Mouse (Mus musculus) forebrain, postnatal 0 days (tissue): ENCODE measurements around the gene Sel1l3. TPM values are rescaled to one million over a fixed set of nuclear protein-coding genes. Genes with fewer than 3 reads are reported as not detected.
A peak's percentile ranks its signal among the peaks of the same experiment; 100 is the strongest.

ENCODE experiments used
- ATAC-seq: fragments of 200-750 bp; cut with Nextera tagmentation; 2 replicates; pipeline ENCODE4 v1.8.0; 2017; ENCODE audit warnings: mild to moderate bottlenecking, moderate library complexity
- DNase-seq: peaks from one replicate; pipeline ENCODE4 v3.0.0-alpha.2; 2015
- H3K27ac ChIP-seq: fragments of 300-500 bp; sonication (generic); 2 replicates; pipeline ENCODE4 v1.5.1; 2014; ENCODE audit warnings: low read depth, mild to moderate bottlenecking, antibody characterized with exemption, low read length, moderate library complexity, mixed read lengths
- H3K27me3 ChIP-seq: fragments of 300-500 bp; sonication (generic); 2 replicates; pipeline ENCODE4 v1.6.1; 2014; ENCODE audit warnings: mild to moderate bottlenecking, low read length, mixed read lengths; ENCODE audit not compliant: insufficient read depth
- H3K36me3 ChIP-seq: fragments of 300-500 bp; sonication (generic); 2 replicates; pipeline ENCODE4 v1.6.1; 2014; ENCODE audit warnings: mild to moderate bottlenecking, moderate library complexity; ENCODE audit not compliant: insufficient read depth
- H3K4me1 ChIP-seq: fragments of 300-500 bp; sonication (generic); 2 replicates; pipeline ENCODE4 v1.6.1; 2014; ENCODE audit warnings: antibody characterized with exemption; ENCODE audit not compliant: insufficient read depth
- H3K4me2 ChIP-seq: fragments of 300-500 bp; sonication (generic); 2 replicates; pipeline ENCODE4 v1.6.1; 2014; ENCODE audit warnings: low read depth, mild to moderate bottlenecking, moderate library complexity
- H3K4me3 ChIP-seq: fragments of 300-500 bp; sonication (generic); 2 replicates; pipeline ENCODE4 v1.5.1; 2014; ENCODE audit warnings: low read depth, low read length, mixed read lengths
- H3K9ac ChIP-seq: fragments of 300-500 bp; sonication (generic); 2 replicates; pipeline ENCODE4 v1.6.1; 2014; ENCODE audit warnings: mild to moderate bottlenecking
- H3K9me3 ChIP-seq: fragments of 300-500 bp; sonication (generic); 2 replicates; pipeline ENCODE4 v1.6.1; 2016; ENCODE audit warnings: low read length
- CTCF ChIP-seq: sonication (generic); IDR thresholded peaks from 2 replicates; pipeline ENCODE4 v1.5.1; 2016; ENCODE audit warnings: antibody characterized with exemption, control low read depth, low read depth
- WGBS: fragments of 180-500 bp; shearing (Covaris S2); extraction: QIAGEN DNeasy Blood & Tissue Kit; methylation state at CpG from one replicate; pipeline ENCODE4 v1.1.7; 2014; 5-methylcytosine and 5-hydroxymethylcytosine counted together
- polyA plus RNA-seq: library from polyadenylated mRNA; unstranded; fragments of >200 nt; fragmentation: Nextera tagmentation; extraction: Ambion mirVana; gene quantifications from 2 replicates; pipeline ENCODE4 v1.2.1, GENCODE M21; 2015
- total RNA-seq: library from RNA; depleted of rRNA; stranded (reverse); fragments of >200 nt; gene quantifications from 2 replicates; pipeline ENCODE4 v1.2.3, GENCODE M21; 2014

The Sel1l3 gene
- total and polyA plus RNA-seq, 2 experiments from 2014 or later = 6.2 to 28.8 TPM

- peak overlapping the region; percentile 96 for H3K4me2 ChIP-seq
- peak overlapping the region; percentile 81 for H3K9ac ChIP-seq
- H3K36me3 ChIP-seq = no peaks in the 10 kb centered on the region
- peaks cover 6% of the 10 kb centered on the region; the same call in 1 of the 2 replicates for H3K4me1 ChIP-seq
- peak overlapping the region; percentile 88 for H3K27ac ChIP-seq
- H3K27me3 ChIP-seq = no peaks in the 10 kb centered on the region
- no peak for TF ChIP-seq CTCF
- ATAC-seq (peak; percentile 0; the same call in 1 of the 2 replicates), DNase-seq (peak; percentile 34)
- no peaks in the 10 kb centered on the region for H3K9me3 ChIP-seq
- H3K4me3 ChIP-seq = peak overlapping the region; percentile 80
- WGBS = 5% methylated on average over 5 of the region's 5 CpGs
Observed at GRCm38 (mm10) chr5:53214362-53214761, 635 bp upstream of the Sel1l3 start.

GRCm38 (mm10) chr5:53212782-53213710 lies 681 bp downstream of the Sel1l3 start:
- no peaks in the 10 kb centered on the region for H3K9me3 ChIP-seq
- WGBS = under 1% methylated on average over 62 of the region's 99 CpGs
- H3K36me3 ChIP-seq = no peaks in the 10 kb centered on the region
- H3K4me3 ChIP-seq = peak overlapping the region; percentile 80
- ATAC-seq = peak; percentile 38
- H3K27me3 ChIP-seq = no peaks in the 10 kb centered on the region
- peaks cover 6% of the 10 kb centered on the region; the same call in 1 of the 2 replicates for H3K4me1 ChIP-seq
- H3K9ac ChIP-seq = peak overlapping the region; percentile 81
- no peak for DNase-seq
- H3K4me2 ChIP-seq = peak overlapping the region; percentile 96
- peak overlapping the region; percentile 88 for H3K27ac ChIP-seq
- TF ChIP-seq CTCF = no peak

- peak; percentile 2; the same call in 1 of the 2 replicates for ATAC-seq
- H3K4me3 ChIP-seq = peak overlapping the region; percentile 80
- peaks cover 6% of the 10 kb centered on the region; the same call in 1 of the 2 replicates for H3K4me1 ChIP-seq
Observed at GRCm38 (mm10) chr5:53212087-53212781, 1.5 kb downstream of the Sel1l3 start.

GRCm38 (mm10) chr5:53211241-53211640 lies 2.5 kb downstream of the Sel1l3 start:
- Histone ChIP-seq H3K4me3 (0 out of 2 replicates have a peak overlapping the region, but pooled peaks have one; percentile 12), H3K9me3 (no peaks in the 10 kb centered on the region), H3K4me1 (peaks cover 6% of the 10 kb centered on the region; the same call in 1 of the 2 replicates), H3K4me2 (peak overlapping the region; percentile 96), H3K36me3 (no peaks in the 10 kb centered on the region), H3K9ac (0 out of 2 replicates have a peak overlapping the region, but pooled peaks have one; percentile 14), H3K27ac (no peak overlapping the region), H3K27me3 (no peaks in the 10 kb centered on the region)
- 37% methylated on average over 6 of the region's 6 CpGs for WGBS
- TF ChIP-seq CTCF = no peak
- peak; percentile 58 for DNase-seq
- no peak for ATAC-seq

More at GRCm38 (mm10) chr5:53212087-53212781, 1.5 kb downstream of the Sel1l3 start:
- H3K27me3 ChIP-seq = no peaks in the 10 kb centered on the region
- H3K9me3 ChIP-seq = no peaks in the 10 kb centered on the region
- H3K4me2 ChIP-seq = peak overlapping the region; percentile 96
- WGBS = 17% methylated on average over 20 of the region's 20 CpGs
- H3K9ac ChIP-seq = peak overlapping the region; percentile 81
- peak; percentile 63 for DNase-seq
- H3K36me3 ChIP-seq = no peaks in the 10 kb centered on the region
- H3K27ac ChIP-seq = peak overlapping the region; percentile 88
- no peak for TF ChIP-seq CTCF

- H3K4me3 ChIP-seq = no peak overlapping the region
- DNase-seq (no peak), ATAC-seq (no peak)
- peaks cover 6% of the 10 kb centered on the region; the same call in 1 of the 2 replicates for H3K4me1 ChIP-seq
- H3K27ac ChIP-seq = no peak overlapping the region
- WGBS = 73% methylated on average over 4 of the region's 4 CpGs
- no peaks in the 10 kb centered on the region for H3K36me3 ChIP-seq
- no peak overlapping the region for H3K9ac ChIP-seq
- H3K27me3 ChIP-seq = no peaks in the 10 kb centered on the region
- H3K4me2 ChIP-seq = peak overlapping the region; percentile 96
- no peaks in the 10 kb centered on the region for H3K9me3 ChIP-seq
- TF ChIP-seq CTCF = no peak
Observed at GRCm38 (mm10) chr5:53210481-53210880, 3.2 kb downstream of the Sel1l3 start.

GRCm38 (mm10) chr5:53209773-53210172 lies 4.0 kb downstream of the Sel1l3 start:
- H3K9me3 ChIP-seq = no peaks in the 10 kb centered on the region
- peaks cover 7% of the 10 kb centered on the region; the same call in 1 of the 2 replicates for H3K4me1 ChIP-seq
- no peak for DNase-seq
- H3K4me2 ChIP-seq = no peak overlapping the region
- no peak overlapping the region for H3K9ac ChIP-seq
- no peak overlapping the region for H3K4me3 ChIP-seq
- no peak overlapping the region for H3K27ac ChIP-seq
- ATAC-seq = no peak
- no peak for TF ChIP-seq CTCF
- H3K27me3 ChIP-seq = no peaks in the 10 kb centered on the region
- 48% methylated on average over 7 of the region's 7 CpGs for WGBS
- H3K36me3 ChIP-seq = no peaks in the 10 kb centered on the region
